Mouse (Mus musculus) liver, embryonic 16.5 days (tissue): ENCODE results near the gene Tmem115. TPM values are rescaled to one million over a fixed set of nuclear protein-coding genes. Genes with fewer than 3 reads are reported as not detected.
"Not testable (repeated sequence)": the region's sequence is repeated elsewhere in the genome, so short reads cannot be mapped to it uniquely, and the experiment has no call there.

Source experiments
- ATAC-seq: fragments of 200-750 bp; cut with Nextera tagmentation; 2 replicates; pipeline ENCODE4 v1.8.0; 2017; ENCODE audit warnings: low read depth, mild to moderate bottlenecking, moderate number of reproducible peaks, moderate library complexity
- H3K27ac ChIP-seq: fragments of 300-500 bp; sonication (generic); 2 replicates; pipeline ENCODE4 v1.5.1; 2014; ENCODE audit warnings: mild to moderate bottlenecking, low read length
- H3K27me3 ChIP-seq: fragments of 300-500 bp; sonication (generic); 2 replicates; pipeline ENCODE4 v1.6.1; 2014; ENCODE audit warnings: low read depth, low read length, mixed read lengths; ENCODE audit not compliant: control insufficient read depth, insufficient read depth
- H3K36me3 ChIP-seq: fragments of 300-500 bp; sonication (generic); 2 replicates; pipeline ENCODE4 v1.6.1; 2014; ENCODE audit warnings: mild to moderate bottlenecking; ENCODE audit not compliant: control insufficient read depth, insufficient read depth
- H3K4me1 ChIP-seq: fragments of 300-500 bp; sonication (generic); 2 replicates; pipeline ENCODE4 v1.6.1; 2014; ENCODE audit warnings: low read depth, low read length, mixed read lengths; ENCODE audit not compliant: control insufficient read depth
- H3K4me2 ChIP-seq: fragments of 300-500 bp; sonication (generic); 2 replicates; pipeline ENCODE4 v1.6.1; 2014; ENCODE audit warnings: low read depth, low read length, mixed read lengths
- H3K4me3 ChIP-seq: fragments of 300-500 bp; sonication (generic); 2 replicates; pipeline ENCODE4 v1.5.1; 2014; ENCODE audit warnings: low read depth, mild to moderate bottlenecking, low read length
- H3K9ac ChIP-seq: fragments of 300-500 bp; sonication (generic); 2 replicates; pipeline ENCODE4 v1.6.1; 2014; ENCODE audit warnings: low read depth, low read length
- H3K9me3 ChIP-seq: fragments of 300-500 bp; sonication (generic); replicated peaks from 2 replicates; pipeline ENCODE4 v1.6.1; 2016; ENCODE audit warnings: low read length; ENCODE audit not compliant: control insufficient read depth
- WGBS: fragments of 180-500 bp; shearing (Covaris S2); extraction: QIAGEN DNeasy Blood & Tissue Kit; methylation state at CpG from one replicate; pipeline ENCODE4 v1.1.7; 2014; ENCODE audit not compliant: insufficient replicate concordance; 5-methylcytosine and 5-hydroxymethylcytosine counted together
- polyA plus RNA-seq: library from polyadenylated mRNA; unstranded; fragments of >200 nt; fragmentation: Nextera tagmentation; extraction: Ambion mirVana; gene quantifications from 2 replicates; pipeline ENCODE4 v1.2.1, GENCODE M21; 2015

The Tmem115 gene
- polyA plus RNA-seq, 1 experiment from 2014 or later, result 14.3 TPM

GRCm38 (mm10) chr9:107570845-107571244 is 37.1 kb downstream of the Tmem115 start:
- 30% methylated on average over 21 of the region's 21 CpGs for WGBS
- peak; percentile 69 for ATAC-seq

DNA sequence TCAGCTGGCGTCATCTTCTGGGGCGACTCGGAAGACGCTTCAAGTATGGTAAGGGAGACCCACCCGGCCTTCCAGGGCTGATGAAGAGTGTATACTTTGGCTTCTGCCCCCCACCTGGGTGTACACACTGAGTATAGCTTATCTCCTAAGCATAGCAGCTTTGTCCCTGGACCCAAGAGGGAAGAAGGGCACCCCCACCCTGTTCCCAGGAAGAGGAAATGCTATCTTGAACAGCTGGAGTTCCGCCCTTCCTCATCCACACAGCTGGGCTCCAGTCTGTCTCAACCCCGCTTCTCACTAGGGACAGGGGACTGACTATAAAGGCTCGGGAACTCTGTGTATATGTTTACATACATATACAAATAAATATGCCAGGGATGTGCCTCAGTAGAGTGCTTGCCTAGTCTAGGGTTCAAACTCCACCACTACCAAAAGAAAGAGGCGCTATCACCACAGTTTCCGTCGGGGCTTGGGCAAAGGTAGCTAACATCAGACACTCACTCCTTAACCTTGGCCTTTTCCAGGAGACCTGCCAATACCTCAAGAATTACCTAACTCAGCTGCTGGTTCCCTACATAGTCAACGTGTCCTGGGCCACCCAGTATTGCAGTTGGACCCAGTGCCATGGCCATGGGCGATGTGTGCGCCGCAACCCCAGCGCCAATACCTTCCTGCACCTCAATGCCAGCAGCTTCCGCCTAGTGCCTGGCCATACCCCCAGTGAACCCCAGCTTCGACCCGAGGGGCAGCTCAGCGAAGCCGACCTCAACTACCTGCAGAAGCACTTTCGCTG is 38.0 kb downstream of the Tmem115 start:
- H3K4me2 ChIP-seq, result peak overlapping the region; percentile 81
- peak overlapping the region; percentile 74 for H3K4me3 ChIP-seq
- WGBS, result 72% methylated on average over 22 of the region's 22 CpGs
- peaks cover 67% of the 10 kb centered on the region for H3K4me1 ChIP-seq
- H3K27ac ChIP-seq, result peak overlapping the region; percentile 92
- H3K9ac ChIP-seq, result peak overlapping the region; percentile 80
- H3K27me3 ChIP-seq, result no peaks in the 10 kb centered on the region
- peak; percentile 30 for ATAC-seq
- peaks cover 4% of the 10 kb centered on the region for H3K36me3 ChIP-seq
- no peaks in the 10 kb centered on the region for H3K9me3 ChIP-seq

More at GRCm38 (mm10) chr9:107570845-107571244, 37.1 kb downstream of the Tmem115 start:
- no peaks in the 10 kb centered on the region for H3K27me3 ChIP-seq
- peak overlapping the region; percentile 81 for H3K4me2 ChIP-seq
- H3K4me1 ChIP-seq, result peaks cover 68% of the 10 kb centered on the region
- H3K9ac ChIP-seq, result peak overlapping the region; percentile 80
- H3K36me3 ChIP-seq, result peaks cover 4% of the 10 kb centered on the region
- no peaks in the 10 kb centered on the region for H3K9me3 ChIP-seq
- peak overlapping the region; percentile 74 for H3K4me3 ChIP-seq
- H3K27ac ChIP-seq, result peak overlapping the region; percentile 92

DNA sequence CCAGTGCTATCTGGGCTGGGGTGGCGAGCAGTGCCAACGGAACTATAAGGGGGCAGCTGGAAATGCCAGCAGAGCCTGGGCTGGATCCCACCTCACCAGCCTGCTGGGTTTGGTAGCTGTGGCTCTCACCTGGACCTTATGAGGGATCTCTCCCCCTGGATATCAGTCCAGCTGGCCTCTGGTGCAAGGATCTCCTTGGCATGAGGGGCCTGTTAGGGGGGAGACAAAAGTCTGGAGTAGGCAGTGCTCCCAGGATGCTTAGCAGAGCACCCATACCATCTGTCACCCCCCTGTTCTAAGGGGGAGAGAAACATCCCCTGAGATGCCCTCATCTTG is 38.5 kb downstream of the Tmem115 start:
- Histone ChIP-seq H3K4me3 (no peak overlapping the region), H3K36me3 (peaks cover 4% of the 10 kb centered on the region), H3K27ac (peak overlapping the region; percentile 92), H3K4me2 (peak overlapping the region; percentile 81), H3K27me3 (no peaks in the 10 kb centered on the region), H3K4me1 (peaks cover 67% of the 10 kb centered on the region), H3K9me3 (no peaks in the 10 kb centered on the region), H3K9ac (peak overlapping the region; percentile 80)
- no peak for ATAC-seq
- WGBS, result 86% methylated on average over 2 of the region's 2 CpGs

- 76% methylated on average over 6 of the region's 6 CpGs for WGBS
- not testable (repeated sequence) for H3K4me3 ChIP-seq, H3K36me3 ChIP-seq, H3K9ac ChIP-seq, H3K27ac ChIP-seq, ATAC-seq, H3K4me2 ChIP-seq, H3K9me3 ChIP-seq, H3K27me3 ChIP-seq
- H3K4me1 ChIP-seq, result peaks cover 59% of the 10 kb centered on the region
These were observed 40.0 kb downstream of the Tmem115 start for GRCm38 (mm10) chr9:107573774-107574173.

DNA sequence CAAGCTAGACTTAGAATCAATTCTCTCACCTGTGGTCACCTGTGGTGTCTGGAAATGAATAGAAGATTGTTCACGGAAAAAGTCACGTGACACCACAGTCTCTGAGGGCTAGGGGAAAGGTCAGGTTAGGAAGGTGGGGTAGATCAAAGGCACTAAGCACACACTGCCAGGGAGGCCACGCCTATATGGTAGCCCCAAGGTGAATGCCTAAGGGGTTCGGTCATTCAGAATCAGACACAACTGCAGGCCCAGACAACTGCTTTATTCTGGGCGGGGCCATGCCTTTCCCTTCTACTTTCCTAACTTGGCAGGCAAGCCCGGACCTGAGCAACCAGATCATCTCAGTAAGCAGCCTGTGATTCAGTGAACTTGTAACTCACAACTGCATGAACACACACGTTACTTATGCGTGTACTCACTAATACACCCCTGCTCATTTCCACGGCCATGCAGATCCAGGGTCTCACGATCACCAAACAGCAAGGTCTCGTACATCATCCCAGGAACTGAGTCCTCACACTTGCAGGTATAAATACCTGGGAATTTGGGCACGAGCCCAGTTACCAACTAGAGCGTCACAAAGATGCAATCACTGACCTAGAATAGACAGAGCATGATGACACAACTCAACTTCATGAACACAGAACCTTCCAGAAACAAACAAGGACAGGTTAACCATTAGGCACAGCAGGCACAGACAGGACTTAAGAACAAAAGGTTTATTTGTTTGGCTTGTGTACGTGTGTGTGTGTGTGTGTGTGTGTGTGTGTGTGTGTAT is 42.0 kb downstream of the Tmem115 start:
- 71% methylated on average over 14 of the region's 14 CpGs for WGBS
- Histone ChIP-seq H3K27ac (peak overlapping the region; percentile 79), H3K4me3 (no peak overlapping the region), H3K4me1 (peaks cover 56% of the 10 kb centered on the region), H3K9me3 (no peaks in the 10 kb centered on the region), H3K4me2 (no peak overlapping the region), H3K36me3 (peaks cover 4% of the 10 kb centered on the region), H3K9ac (no peak overlapping the region), H3K27me3 (no peaks in the 10 kb centered on the region)
- no peak for ATAC-seq

DNA sequence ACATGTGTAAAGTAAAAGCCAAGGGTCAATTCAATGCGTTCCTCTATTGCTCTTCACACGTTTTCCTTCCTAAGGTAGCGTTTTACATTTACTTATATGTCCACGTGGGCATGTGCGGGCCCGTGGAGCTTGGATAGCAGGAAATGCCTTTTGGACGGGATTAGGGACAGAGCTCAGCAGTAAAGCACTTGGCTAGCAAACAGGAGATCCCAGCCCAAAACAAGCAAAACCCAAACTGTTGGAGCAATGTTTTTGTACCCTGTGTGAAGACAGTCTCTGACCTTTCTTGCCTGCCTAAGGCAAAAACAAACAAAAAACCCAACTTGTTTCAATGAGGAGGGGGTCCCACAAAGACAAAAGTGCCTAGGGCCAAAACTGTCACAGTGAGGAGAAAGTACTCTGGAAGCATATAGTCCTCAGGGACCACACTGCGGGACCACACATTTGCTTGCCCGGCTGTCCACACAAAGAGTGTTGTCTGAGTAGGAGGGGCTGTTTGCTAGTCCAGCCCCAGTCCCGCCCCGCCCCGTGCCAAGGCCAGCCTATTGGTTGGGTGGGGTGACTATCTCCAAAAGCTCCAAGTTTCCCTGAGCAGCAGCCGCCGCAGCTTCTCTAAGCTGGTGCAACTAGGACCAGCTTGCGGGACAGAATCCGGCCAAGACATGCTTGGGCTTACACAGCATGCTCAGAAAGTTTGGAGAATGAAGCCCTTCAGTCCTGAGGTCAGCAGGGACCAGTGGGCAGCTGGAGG is 42.8 kb downstream of the Tmem115 start, which contains the start of gene Hyal1:
Gene Hyal1, plus strand, starts transcription at position 571 of the 751 bp plus-strand sequence.
- 26% methylated on average over 16 of the region's 16 CpGs for WGBS
- peak; percentile 78 for ATAC-seq
- Histone ChIP-seq H3K9ac (peak within 1 kb of the TSS; percentile 62), H3K36me3 (peaks cover 4% of the 10 kb centered on the region), H3K27ac (peak within 1 kb of the TSS; percentile 79), H3K4me1 (peaks cover 52% of the 10 kb centered on the region), H3K4me3 (peak within 1 kb of the TSS; percentile 57), H3K4me2 (peak within 1 kb of the TSS; percentile 73), H3K27me3 (no peaks in the 10 kb centered on the region), H3K9me3 (no peaks in the 10 kb centered on the region)

- Histone ChIP-seq H3K27ac (no peak overlapping the region), H3K36me3 (no peaks in the 10 kb centered on the region; the same call in 1 of the 2 replicates), H3K4me3 (no peak overlapping the region), H3K4me1 (peaks cover 52% of the 10 kb centered on the region), H3K9me3 (no peaks in the 10 kb centered on the region), H3K4me2 (no peak overlapping the region), H3K27me3 (no peaks in the 10 kb centered on the region), H3K9ac (no peak overlapping the region)
- 87% methylated on average over 10 of the region's 10 CpGs for WGBS
- no peak for ATAC-seq
These were observed 44.1 kb downstream of the Tmem115 start for GRCm38 (mm10) chr9:107577871-107578270.

GRCm38 (mm10) chr9:107578587-107578986 is 44.8 kb downstream of the Tmem115 start, which contains the start of gene Naa80:
Naa80 (plus strand) TSS chr9:107578887.
- Histone ChIP-seq H3K27ac (peak within 1 kb of the TSS; percentile 92), H3K27me3 (no peaks in the 10 kb centered on the region), H3K9me3 (no peaks in the 10 kb centered on the region), H3K9ac (no peak within 1 kb of the TSS), H3K4me1 (peaks cover 49% of the 10 kb centered on the region), H3K4me3 (no peak within 1 kb of the TSS), H3K36me3 (peaks cover 7% of the 10 kb centered on the region), H3K4me2 (no peak within 1 kb of the TSS)
- 68% methylated on average over 3 of the region's 3 CpGs for WGBS
- ATAC-seq, result no peak
